Mouse (Mus musculus) macrophage (primary cell): ENCODE results near the gene Rilpl1. TPM values are rescaled to one million over a fixed set of nuclear protein-coding genes. Genes with fewer than 3 reads are reported as not detected.

Experiments
- H3K27ac ChIP-seq: fragments of 350-480 bp; formaldehyde crosslinking; 2 replicates; pipeline ENCODE4 v1.9.0; 2021
- H3K36me3 ChIP-seq: fragments of 350-480 bp; formaldehyde crosslinking; 2 replicates; pipeline ENCODE4 v1.9.0; 2021; ENCODE audit errors: inconsistent target
- H3K4me3 ChIP-seq: fragments of 350-480 bp; formaldehyde crosslinking; 2 replicates; pipeline ENCODE4 v1.9.0; 2021; ENCODE audit errors: inconsistent target
- H3K79me2 ChIP-seq: fragments of 350-480 bp; formaldehyde crosslinking; 2 replicates; pipeline ENCODE4 v1.9.0; 2021; ENCODE audit errors: inconsistent target
- WGBS: methylation state at CpG from one replicate; pipeline ENCODE4 v1.1.7; 2026; ENCODE audit warnings: inconsistent platforms; ENCODE audit not compliant: missing documents; 5-methylcytosine and 5-hydroxymethylcytosine counted together
- polyA plus RNA-seq: library from polyadenylated mRNA; stranded (reverse); fragments of 250-400 nt; gene quantifications from 3 replicates; pipeline ENCODE4 v1.2.4, GENCODE M21; 2018; ENCODE audit warnings: inconsistent platforms

The Rilpl1 gene
- polyA plus RNA-seq, 1 experiment from 2014 or later: 9.6 TPM

GRCm38 (mm10) chr5:124539905-124540304 is 8.7 kb upstream of the Rilpl1 start:
- Histone ChIP-seq H3K4me3 (no peak overlapping the region; the same call in 1 of the 2 replicates), H3K79me2 (peaks cover 37% of the 10 kb centered on the region), H3K27ac (peak overlapping the region; percentile 55), H3K36me3 (peaks cover 23% of the 10 kb centered on the region)
- WGBS: 76% methylated on average over 4 of the region's 4 CpGs

GRCm38 (mm10) chr5:124538813-124539792 is 7.9 kb upstream of the Rilpl1 start:
- H3K36me3 ChIP-seq: peaks cover 16% of the 10 kb centered on the region; the same call in 1 of the 2 replicates

GRCm38 (mm10) chr5:124536776-124537175 is 5.6 kb upstream of the Rilpl1 start:
- Histone ChIP-seq H3K79me2 (peaks cover 5% of the 10 kb centered on the region), H3K36me3 (no peaks in the 10 kb centered on the region), H3K4me3 (no peak overlapping the region), H3K27ac (no peak overlapping the region)
- 20% methylated on average over 17 of the region's 17 CpGs for WGBS

More at GRCm38 (mm10) chr5:124538813-124539792, 7.9 kb upstream of the Rilpl1 start:
- H3K4me3 ChIP-seq: no peak overlapping the region
- no peak overlapping the region for H3K27ac ChIP-seq
- 72% methylated on average over 9 of the region's 16 CpGs for WGBS
- peaks cover 29% of the 10 kb centered on the region for H3K79me2 ChIP-seq

GRCm38 (mm10) chr5:124535016-124535415 is 3.8 kb upstream of the Rilpl1 start:
- H3K27ac ChIP-seq: no peak overlapping the region
- no peaks in the 10 kb centered on the region for H3K36me3 ChIP-seq
- 86% methylated on average over 5 of the region's 5 CpGs for WGBS
- no peaks in the 10 kb centered on the region for H3K79me2 ChIP-seq
- H3K4me3 ChIP-seq: no peak overlapping the region

- H3K4me3 ChIP-seq: no peak overlapping the region
- no peak overlapping the region for H3K27ac ChIP-seq
- 40% methylated on average over 7 of the region's 7 CpGs for WGBS
- no peaks in the 10 kb centered on the region for H3K36me3 ChIP-seq
- no peaks in the 10 kb centered on the region for H3K79me2 ChIP-seq
Measured at GRCm38 (mm10) chr5:124532451-124532850, 1.3 kb upstream of the Rilpl1 start.

GRCm38 (mm10) chr5:124531583-124531930 is 366 bp upstream of the Rilpl1 start:
- Histone ChIP-seq H3K79me2 (no peaks in the 10 kb centered on the region), H3K36me3 (no peaks in the 10 kb centered on the region), H3K27ac (no peak overlapping the region), H3K4me3 (peak overlapping the region; percentile 3; the same call in 1 of the 2 replicates)
- 28% methylated on average over 14 of the region's 14 CpGs for WGBS

- 26% methylated on average over 8 of the region's 8 CpGs for WGBS
- no peak overlapping the region for H3K27ac ChIP-seq
- no peaks in the 10 kb centered on the region for H3K79me2 ChIP-seq
- no peak overlapping the region for H3K4me3 ChIP-seq
- H3K36me3 ChIP-seq: no peaks in the 10 kb centered on the region
Measured at GRCm38 (mm10) chr5:124529697-124530096, 1.5 kb downstream of the Rilpl1 start.

GRCm38 (mm10) chr5:124529191-124529651 is 2.0 kb downstream of the Rilpl1 start:
- Histone ChIP-seq H3K79me2 (no peaks in the 10 kb centered on the region), H3K27ac (no peak overlapping the region), H3K4me3 (no peak overlapping the region), H3K36me3 (no peaks in the 10 kb centered on the region)
- WGBS: 68% methylated on average over 7 of the region's 8 CpGs

- H3K36me3 ChIP-seq: no peaks in the 10 kb centered on the region
- no peaks in the 10 kb centered on the region for H3K79me2 ChIP-seq
- 95% methylated on average over 9 of the region's 9 CpGs for WGBS
- no peak overlapping the region for H3K27ac ChIP-seq
- no peak overlapping the region for H3K4me3 ChIP-seq
Measured at GRCm38 (mm10) chr5:124528791-124529190, 2.4 kb downstream of the Rilpl1 start.

GRCm38 (mm10) chr5:124528351-124528750 is 2.8 kb downstream of the Rilpl1 start:
- Histone ChIP-seq H3K4me3 (no peak overlapping the region), H3K27ac (no peak overlapping the region), H3K36me3 (no peaks in the 10 kb centered on the region), H3K79me2 (no peaks in the 10 kb centered on the region)
- 95% methylated on average over 2 of the region's 4 CpGs for WGBS

- Histone ChIP-seq H3K36me3 (no peaks in the 10 kb centered on the region), H3K27ac (no peak overlapping the region), H3K4me3 (no peak overlapping the region), H3K79me2 (no peaks in the 10 kb centered on the region)
- 68% methylated on average over 5 of the region's 5 CpGs for WGBS
Measured at GRCm38 (mm10) chr5:124524943-124525342, 6.2 kb downstream of the Rilpl1 start.

GRCm38 (mm10) chr5:124523032-124523431 is 8.2 kb downstream of the Rilpl1 start:
- no peak overlapping the region for H3K27ac ChIP-seq
- H3K79me2 ChIP-seq: no peaks in the 10 kb centered on the region
- H3K36me3 ChIP-seq: no peaks in the 10 kb centered on the region
- no peak overlapping the region for H3K4me3 ChIP-seq
- WGBS: 82% methylated on average over 3 of the region's 8 CpGs

GRCm38 (mm10) chr5:124521588-124521987 is 9.6 kb downstream of the Rilpl1 start:
- 48% methylated on average over 4 of the region's 4 CpGs for WGBS

GRCm38 (mm10) chr5:124518648-124519047 is 12.5 kb downstream of the Rilpl1 start:
- Histone ChIP-seq H3K27ac (no peak overlapping the region), H3K4me3 (no peak overlapping the region), H3K36me3 (peaks cover 6% of the 10 kb centered on the region; the same call in 1 of the 2 replicates), H3K79me2 (no peaks in the 10 kb centered on the region)
- WGBS: 96% methylated on average over 10 of the region's 10 CpGs

More at GRCm38 (mm10) chr5:124521588-124521987, 9.6 kb downstream of the Rilpl1 start:
- Histone ChIP-seq H3K27ac (no peak overlapping the region), H3K36me3 (no peaks in the 10 kb centered on the region), H3K4me3 (no peak overlapping the region), H3K79me2 (no peaks in the 10 kb centered on the region)

GRCm38 (mm10) chr5:124515789-124516188 is 15.4 kb downstream of the Rilpl1 start:
- Histone ChIP-seq H3K27ac (no peak overlapping the region), H3K36me3 (peaks cover 6% of the 10 kb centered on the region; the same call in 1 of the 2 replicates), H3K4me3 (no peak overlapping the region), H3K79me2 (no peaks in the 10 kb centered on the region)
- 72% methylated on average over 5 of the region's 5 CpGs for whole genome bisulfite sequencing
